Mouse (Mus musculus): ENCODE results near the gene Gng13. TPM values are rescaled to one million over a fixed set of nuclear protein-coding genes. Genes with fewer than 3 reads are reported as not detected.

Gng13 gene
- polyA plus RNA-seq, 1 experiment from 2014 or later, result 9.0 TPM

GRCm38 (mm10) chr17:25757691-25758090 lies 40.7 kb downstream of the Gng13 start:
- ATAC-seq (ENCODE audit: low read depth), result no peak
- WGBS, result 84% methylated on average over 3 of the region's 3 CpGs
- Histone ChIP-seq H3K4me2 (ENCODE audit: low read depth, low read length) (no peak overlapping the region), H3K36me3 (ENCODE audit: control insufficient read depth, insufficient read depth, low read length) (no peaks in the 10 kb centered on the region), H3K9ac (replicated peaks; ENCODE audit: low read depth, low read length) (no peak overlapping the region), H3K4me1 (ENCODE audit: control insufficient read depth, insufficient read depth, low read length) (no peaks in the 10 kb centered on the region), H3K27me3 (ENCODE audit: control insufficient read depth, insufficient read depth, low read length) (no peaks in the 10 kb centered on the region), H3K27ac (ENCODE audit: low read depth, low read length) (no peak overlapping the region), H3K9me3 (ENCODE audit: control insufficient read depth, low read length) (no peaks in the 10 kb centered on the region), H3K4me3 (ENCODE audit: low read depth, low read length) (no peak overlapping the region)

GRCm38 (mm10) chr17:25760148-25760547 lies 43.2 kb downstream of the Gng13 start:
- ATAC-seq (ENCODE audit: low read depth), result no peak
- no peak overlapping the region for H3K9ac ChIP-seq (replicated peaks; ENCODE audit: low read depth, low read length)
- no peak overlapping the region for H3K4me2 ChIP-seq (ENCODE audit: low read depth, low read length)
- H3K27ac ChIP-seq (ENCODE audit: low read depth, low read length), result no peak overlapping the region
- no peaks in the 10 kb centered on the region for H3K36me3 ChIP-seq (ENCODE audit: control insufficient read depth, insufficient read depth, low read length)
- H3K9me3 ChIP-seq (ENCODE audit: control insufficient read depth, low read length), result no peaks in the 10 kb centered on the region
- WGBS, result 75% methylated on average over 8 of the region's 8 CpGs
- H3K27me3 ChIP-seq (ENCODE audit: control insufficient read depth, insufficient read depth, low read length), result no peaks in the 10 kb centered on the region
- no peaks in the 10 kb centered on the region for H3K4me1 ChIP-seq (ENCODE audit: control insufficient read depth, insufficient read depth, low read length)
- no peak overlapping the region for H3K4me3 ChIP-seq (ENCODE audit: low read depth, low read length)

- Histone ChIP-seq H3K27me3 (ENCODE audit: control insufficient read depth, insufficient read depth, low read length) (no peaks in the 10 kb centered on the region), H3K4me2 (ENCODE audit: low read depth, low read length) (no peak overlapping the region), H3K4me1 (ENCODE audit: control insufficient read depth, insufficient read depth, low read length) (no peaks in the 10 kb centered on the region), H3K36me3 (ENCODE audit: control insufficient read depth, insufficient read depth, low read length) (no peaks in the 10 kb centered on the region), H3K27ac (ENCODE audit: low read depth, low read length) (no peak overlapping the region), H3K9ac (replicated peaks; ENCODE audit: low read depth, low read length) (no peak overlapping the region), H3K9me3 (ENCODE audit: control insufficient read depth, low read length) (no peaks in the 10 kb centered on the region), H3K4me3 (ENCODE audit: low read depth, low read length) (no peak overlapping the region)
- no peak for ATAC-seq (ENCODE audit: low read depth)
- WGBS, result 63% methylated on average over 4 of the region's 4 CpGs
Measured at GRCm38 (mm10) chr17:25761561-25761970, 44.6 kb downstream of the Gng13 start.

- no peak overlapping the region for H3K4me3 ChIP-seq (ENCODE audit: low read depth, low read length)
- H3K4me2 ChIP-seq (ENCODE audit: low read depth, low read length), result no peak overlapping the region
- WGBS, result 33% methylated on average over 3 of the region's 3 CpGs
- H3K27me3 ChIP-seq (ENCODE audit: control insufficient read depth, insufficient read depth, low read length), result no peaks in the 10 kb centered on the region
- no peak overlapping the region for H3K27ac ChIP-seq (ENCODE audit: low read depth, low read length)
- no peak overlapping the region for H3K9ac ChIP-seq (replicated peaks; ENCODE audit: low read depth, low read length)
- ATAC-seq (ENCODE audit: low read depth), result no peak
- no peaks in the 10 kb centered on the region for H3K36me3 ChIP-seq (ENCODE audit: control insufficient read depth, insufficient read depth, low read length)
- no peaks in the 10 kb centered on the region for H3K4me1 ChIP-seq (ENCODE audit: control insufficient read depth, insufficient read depth, low read length)
- H3K9me3 ChIP-seq (ENCODE audit: control insufficient read depth, low read length), result no peaks in the 10 kb centered on the region
Measured at GRCm38 (mm10) chr17:25762591-25762990, 45.6 kb downstream of the Gng13 start.

GRCm38 (mm10) chr17:25765886-25766285 lies 48.9 kb downstream of the Gng13 start:
- ATAC-seq (ENCODE audit: low read depth), result no peak
- 22% methylated on average over 5 of the region's 5 CpGs for WGBS
- Histone ChIP-seq H3K4me1 (ENCODE audit: control insufficient read depth, insufficient read depth, low read length) (no peaks in the 10 kb centered on the region), H3K27me3 (ENCODE audit: control insufficient read depth, insufficient read depth, low read length) (no peaks in the 10 kb centered on the region), H3K9ac (replicated peaks; ENCODE audit: low read depth, low read length) (no peak overlapping the region), H3K4me3 (ENCODE audit: low read depth, low read length) (no peak overlapping the region), H3K36me3 (ENCODE audit: control insufficient read depth, insufficient read depth, low read length) (no peaks in the 10 kb centered on the region), H3K27ac (ENCODE audit: low read depth, low read length) (no peak overlapping the region), H3K9me3 (ENCODE audit: control insufficient read depth, low read length) (no peaks in the 10 kb centered on the region), H3K4me2 (ENCODE audit: low read depth, low read length) (no peak overlapping the region)

Small RNA genes lying within 50 kb of the gene (microRNA-seq; reads per million reads assigned to microRNA genes)
- gene Gm25083, result not detected

Other genes with a start within 250 kb of the Gng13 start
- gene Sstr5, start 219.9 kb upstream of the Gng13 start, polyA plus RNA-seq (2014; fragmentation: Nextera tagmentation; extraction: Ambion mirVana), result 0.31 and 0.55 TPM in 2 replicates
- 12.8 and 17.5 TPM in 2 replicates for gene Sox8, start 146.5 kb upstream of the Gng13 start, polyA plus RNA-seq (2014; fragmentation: Nextera tagmentation; extraction: Ambion mirVana)
- gene Lmf1, start 138.1 kb upstream of the Gng13 start, polyA plus RNA-seq (2014; fragmentation: Nextera tagmentation; extraction: Ambion mirVana), result 24.2 and 25.4 TPM in 2 replicates
- gene Chtf18, start 10.2 kb downstream of the Gng13 start, polyA plus RNA-seq (2014; fragmentation: Nextera tagmentation; extraction: Ambion mirVana), result 2.5 and 2.9 TPM in 2 replicates
- gene Rpusd1, start 10.5 kb downstream of the Gng13 start, polyA plus RNA-seq (2014; fragmentation: Nextera tagmentation; extraction: Ambion mirVana), result 25.4 and 29.9 TPM in 2 replicates
- not detected in 2 replicates for gene Mslnl, start 18.9 kb downstream of the Gng13 start, polyA plus RNA-seq (2014; fragmentation: Nextera tagmentation; extraction: Ambion mirVana)
- 1.5 TPM in 1 of 2 replicates, not detected in the other for gene Msln, start 37.2 kb downstream of the Gng13 start, polyA plus RNA-seq (2014; fragmentation: Nextera tagmentation; extraction: Ambion mirVana)
- gene Narfl, start 56.6 kb downstream of the Gng13 start, polyA plus RNA-seq (2014; fragmentation: Nextera tagmentation; extraction: Ambion mirVana), result 25.4 and 25.9 TPM in 2 replicates
- 140 and 181 TPM in 2 replicates for gene Haghl, start 68.5 kb downstream of the Gng13 start, polyA plus RNA-seq (2014; fragmentation: Nextera tagmentation; extraction: Ambion mirVana)
- gene Ccdc78, start 69.4 kb downstream of the Gng13 start, polyA plus RNA-seq (2014; fragmentation: Nextera tagmentation; extraction: Ambion mirVana), result 0.17 and 0.23 TPM in 2 replicates
- 79.9 and 88.4 TPM in 2 replicates for gene Fam173a, start 75.7 kb downstream of the Gng13 start, polyA plus RNA-seq (2014; fragmentation: Nextera tagmentation; extraction: Ambion mirVana)
- 0.55 TPM in 1 of 2 replicates, not detected in the other for gene AC134908.4, start 78.5 kb downstream of the Gng13 start, polyA plus RNA-seq (2014; fragmentation: Nextera tagmentation; extraction: Ambion mirVana)
- gene Metrn, start 80.0 kb downstream of the Gng13 start, polyA plus RNA-seq (2014; fragmentation: Nextera tagmentation; extraction: Ambion mirVana), result 7.3 and 14.3 TPM in 2 replicates
- gene Fbxl16, start 91.9 kb downstream of the Gng13 start, polyA plus RNA-seq (2014; fragmentation: Nextera tagmentation; extraction: Ambion mirVana), result 35.2 and 39.4 TPM in 2 replicates
- 29.5 and 31.8 TPM in 2 replicates for gene Wdr24, start 106.5 kb downstream of the Gng13 start, polyA plus RNA-seq (2014; fragmentation: Nextera tagmentation; extraction: Ambion mirVana)
- gene Jmjd8, start 111.7 kb downstream of the Gng13 start, polyA plus RNA-seq (2014; fragmentation: Nextera tagmentation; extraction: Ambion mirVana), result 36.7 and 46.4 TPM in 2 replicates
- 335 and 351 TPM in 2 replicates for gene Stub1, start 116.2 kb downstream of the Gng13 start, polyA plus RNA-seq (2014; fragmentation: Nextera tagmentation; extraction: Ambion mirVana)
- gene Rhbdl1, start 120.1 kb downstream of the Gng13 start, polyA plus RNA-seq (2014; fragmentation: Nextera tagmentation; extraction: Ambion mirVana), result 42.0 and 67.6 TPM in 2 replicates
- 8.2 and 10.6 TPM in 2 replicates for gene Gm20683, start 124.6 kb downstream of the Gng13 start, polyA plus RNA-seq (2014; fragmentation: Nextera tagmentation; extraction: Ambion mirVana)
- 6.6 and 10.4 TPM in 2 replicates for gene Rhot2, start 127.7 kb downstream of the Gng13 start, polyA plus RNA-seq (2014; fragmentation: Nextera tagmentation; extraction: Ambion mirVana)
- 10.5 and 12.1 TPM in 2 replicates for gene Wdr90, start 144.3 kb downstream of the Gng13 start, polyA plus RNA-seq (2014; fragmentation: Nextera tagmentation; extraction: Ambion mirVana)
- 15.7 and 22.4 TPM in 2 replicates for gene Mcrip2, start 151.6 kb downstream of the Gng13 start, polyA plus RNA-seq (2014; fragmentation: Nextera tagmentation; extraction: Ambion mirVana)
- 65.3 and 73.9 TPM in 2 replicates for gene Mettl26, start 157.9 kb downstream of the Gng13 start, polyA plus RNA-seq (2014; fragmentation: Nextera tagmentation; extraction: Ambion mirVana)
- gene Wfikkn1, start 163.7 kb downstream of the Gng13 start, polyA plus RNA-seq (2014; fragmentation: Nextera tagmentation; extraction: Ambion mirVana), result 0.30 and 0.67 TPM in 2 replicates
- 25.1 and 29.6 TPM in 2 replicates for gene Rab40c, start 202.6 kb downstream of the Gng13 start, polyA plus RNA-seq (2014; fragmentation: Nextera tagmentation; extraction: Ambion mirVana)
- gene Pigq, start 227.8 kb downstream of the Gng13 start, polyA plus RNA-seq (2014; fragmentation: Nextera tagmentation; extraction: Ambion mirVana), result 66.4 and 76.8 TPM in 2 replicates
- not detected in 2 replicates for gene Nhlrc4, start 227.8 kb downstream of the Gng13 start, polyA plus RNA-seq (2014; fragmentation: Nextera tagmentation; extraction: Ambion mirVana)
- gene A930017K11Rik, start 235.4 kb downstream of the Gng13 start, polyA plus RNA-seq (2014; fragmentation: Nextera tagmentation; extraction: Ambion mirVana), result 0.08 and 0.30 TPM in 2 replicates